Mouse (Mus musculus): ENCODE data around the gene Rab11fip4. TPM values are rescaled to one million over a fixed set of nuclear protein-coding genes. Genes with fewer than 3 reads are reported as not detected.

Rab11fip4 gene
- total and polyA plus RNA-seq, 3 experiments = 13.2 to 41.6 (median 26.6) TPM

DNA sequence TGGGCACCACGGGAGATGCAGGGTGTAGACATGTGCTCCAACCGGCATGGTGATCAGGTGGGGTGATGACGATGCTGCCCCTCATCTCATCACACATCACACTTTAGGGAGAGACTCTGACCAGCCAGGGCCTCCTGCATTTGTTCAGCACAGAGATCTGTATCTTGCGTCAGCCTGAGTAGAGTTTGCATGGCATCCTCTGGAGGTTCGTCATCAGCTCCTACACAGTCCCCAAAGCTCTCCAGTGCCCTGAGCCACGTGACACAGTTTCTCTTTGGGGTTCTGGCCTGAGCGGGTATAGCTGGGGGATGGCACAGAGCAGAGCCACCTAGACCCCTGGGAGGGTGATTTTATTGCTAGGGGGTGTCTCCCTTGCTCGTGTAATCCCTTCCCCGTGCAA, 86.4 kb downstream of the Rab11fip4 start (continued):
- no peak for TF ChIP-seq ZKSCAN1 (IDR thresholded peaks at IDR 0.05; ENCODE audit: borderline replicate concordance, low read depth, low read length)
- peak; percentile 57; the same call in 1 of the 2 replicates for TF ChIP-seq JUND (conservative IDR thresholded peaks at IDR 0.05; ENCODE audit: low read depth, low read length)
- no peak for TF ChIP-seq ZNF384 (IDR thresholded peaks at IDR 0.05; ENCODE audit: low read depth, low read length)
- peak; percentile 80; the same call in 1 of the 2 replicates for TF ChIP-seq TBP (conservative IDR thresholded peaks at IDR 0.05; ENCODE audit: low read depth, low read length)

DNA sequence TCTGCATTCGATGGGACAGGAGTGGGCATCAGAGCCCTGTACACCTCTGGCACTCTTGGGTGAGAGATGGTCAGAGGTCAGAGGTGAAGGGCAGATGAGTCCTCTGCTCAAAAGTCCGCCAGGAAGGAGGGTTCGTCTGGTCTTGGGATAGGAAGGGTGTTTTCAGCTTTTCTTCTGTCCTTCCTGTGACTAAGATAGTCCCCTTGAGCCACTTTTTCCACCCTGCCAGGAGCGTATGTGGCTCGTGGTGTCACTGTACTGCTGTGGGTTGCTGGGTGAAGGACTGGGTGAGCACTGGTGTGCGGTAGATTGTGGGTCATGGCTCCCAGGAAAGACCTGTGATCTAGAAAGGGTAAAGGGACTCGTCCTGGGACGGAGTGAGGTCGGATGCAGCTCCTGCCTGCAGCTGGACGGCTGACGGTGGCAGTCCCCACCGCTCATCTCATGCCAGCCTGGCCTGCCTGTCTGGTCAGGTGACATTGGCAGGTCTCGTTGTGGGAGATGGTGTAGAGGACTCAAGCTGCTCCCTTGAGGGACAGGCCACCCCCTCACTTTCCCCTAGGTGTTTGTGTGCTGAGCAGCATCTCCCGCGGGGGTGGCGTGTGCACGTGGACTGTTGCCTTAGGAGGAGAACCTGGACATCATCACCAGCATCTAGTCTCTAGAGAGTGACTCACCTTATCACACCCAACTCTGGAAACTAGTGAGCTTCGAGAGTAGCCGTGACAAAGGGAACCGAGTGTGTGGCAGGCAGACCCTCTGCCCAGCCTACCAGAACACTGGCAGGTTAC, 87.5 kb downstream of the Rab11fip4 start:
- H3K4me3 ChIP-seq (replicated peaks in 1 of 3; ENCODE audit: low read depth in 2 of 3, low read length in 2 of 3, poor library complexity in 1 of 3) = peak overlapping the region; percentile 5 to 19 (median 12)
- dilution Hi-C loops (cut with MboI; ENCODE audit: extremely low pct_ligation_motif_present, extremely low pct_unique_long_range_greater_than_20kb, low sequenced_read_pairs) = loop anchor here (10.0 kb wide), 1 partner anchor 54 kb away; no protein-coding TSS in a partner anchor
- DNase-seq (ENCODE audit: extremely low read depth) = peak; percentile 76
- peaks cover 15% of the 10 kb centered on the region; the same call in 1 of the 2 replicates for H3K79me2 ChIP-seq (replicated peaks; ENCODE audit: control insufficient read depth, extremely low read depth, insufficient read depth, poor library complexity, severe bottlenecking)
- H3K36me3 ChIP-seq (replicated peaks in 1 of 2; ENCODE audit: control insufficient read depth in 1 of 2, insufficient read depth in 1 of 2, low read length in 1 of 2) = peaks cover 4 to 6% of the 10 kb centered on the region in 2 experiments
- no peaks in the 10 kb centered on the region for H3K27me3 ChIP-seq (replicated peaks)
- peak overlapping the region; percentile 88 for H3K9ac ChIP-seq (ENCODE audit: insufficient read depth, low read depth)
- peak overlapping the region; percentile 82 for H3K27ac ChIP-seq (ENCODE audit: insufficient read depth, low read depth)
- peaks cover 67 to 96% of the 10 kb centered on the region in 2 experiments for H3K4me1 ChIP-seq (ENCODE audit: control insufficient read depth in 1 of 2, insufficient read depth in 2 of 2)
- no peaks in the 10 kb centered on the region for H3K9me3 ChIP-seq (replicated peaks; ENCODE audit: low read length)
- in situ Hi-C loops (cut with MboI; ENCODE audit: low pct_ligation_motif_present, low pct_unique_long_range_greater_than_20kb, low sequenced_read_pairs) = no loop called here
- peak overlapping the region; percentile 32 for H3K4me2 ChIP-seq (ENCODE audit: insufficient read depth, low read depth, poor library complexity, severe bottlenecking)
- TF ChIP-seq E2F4 (IDR thresholded peaks at IDR 0.05; ENCODE audit: insufficient replicate concordance, low read depth, low read length) = no peak
- peak; percentile 86 for TF ChIP-seq JUN (IDR thresholded peaks at IDR 0.05; ENCODE audit: insufficient read depth, low read depth, low read length)
- TF ChIP-seq USF2 (conservative IDR thresholded peaks at IDR 0.05; ENCODE audit: low read depth, low read length) = no peak; the same call in 1 of the 2 replicates
- peak; percentile 82 for TF ChIP-seq ETS1 (conservative IDR thresholded peaks at IDR 0.05; ENCODE audit: low read depth, low read length)
- TF ChIP-seq POLR2A (IDR thresholded peaks at IDR 0.05; ENCODE audit: low read depth, low read length) = peak; percentile 47; the same call in 1 of the 2 replicates
- TF ChIP-seq GABPA (IDR thresholded peaks at IDR 0.05; ENCODE audit: insufficient replicate concordance, low read depth, low read length) = no peak
- TF ChIP-seq HCFC1 (IDR thresholded peaks at IDR 0.05; ENCODE audit: low read depth, low read length) = no peak
- TF ChIP-seq SMC3 (IDR thresholded peaks at IDR 0.05; ENCODE audit: low read depth, low read length) = no peak
- no peak for TF ChIP-seq ZKSCAN1 (IDR thresholded peaks at IDR 0.05; ENCODE audit: borderline replicate concordance, low read depth, low read length)
- peak; percentile 69 for TF ChIP-seq MXI1 (IDR thresholded peaks at IDR 0.05; ENCODE audit: low read depth, low read length)
- peak; percentile 59; the same call in 1 of the 2 replicates for TF ChIP-seq MYC (IDR thresholded peaks at IDR 0.05; ENCODE audit: low read depth, low read length)
- peak; percentile 91 for TF ChIP-seq BHLHE40 (IDR thresholded peaks at IDR 0.05; ENCODE audit: low read depth, low read length)
- TF ChIP-seq MAFK (IDR thresholded peaks at IDR 0.05; ENCODE audit: insufficient replicate concordance, low read length) = 0 out of 2 replicates have a peak, but pooled peaks have one; percentile 41
- peak; percentile 65; the same call in 1 of the 2 replicates for TF ChIP-seq TCF12 (IDR thresholded peaks at IDR 0.05; ENCODE audit: low read depth, low read length)
- 0 out of 2 replicates have a peak, but pooled peaks have one; percentile 23 for TF ChIP-seq CHD2 (IDR thresholded peaks at IDR 0.05; ENCODE audit: low read length)
- peak; percentile 87; the same call in 1 of the 2 replicates for TF ChIP-seq SIN3A (IDR thresholded peaks at IDR 0.05; ENCODE audit: low read length)
- TF ChIP-seq RAD21 (IDR thresholded peaks at IDR 0.05; ENCODE audit: low read depth, low read length) = no peak
- no peak for TF ChIP-seq NELFE (IDR thresholded peaks at IDR 0.05; ENCODE audit: low read depth, low read length)
- peak; percentile 91 for TF ChIP-seq EP300 (IDR thresholded peaks at IDR 0.05; ENCODE audit: low read length)
- TF ChIP-seq NRF1 (IDR thresholded peaks at IDR 0.05; ENCODE audit: low read depth, low read length) = peak; percentile 22; the same call in 1 of the 2 replicates
- TF ChIP-seq UBTF (IDR thresholded peaks at IDR 0.05; ENCODE audit: low read depth, low read length) = no peak
- peak; percentile 84 for TF ChIP-seq IRF4 (IDR thresholded peaks at IDR 0.05; ENCODE audit: low read depth, low read length)
- no peak for TF ChIP-seq MAZ (IDR thresholded peaks at IDR 0.05; ENCODE audit: low read depth, low read length)
- no peak for TF ChIP-seq TBP (conservative IDR thresholded peaks at IDR 0.05; ENCODE audit: low read depth, low read length)
- no peak for TF ChIP-seq PAX5 (IDR thresholded peaks at IDR 0.05; ENCODE audit: low read length)
- TF ChIP-seq ZNF384 (IDR thresholded peaks at IDR 0.05; ENCODE audit: low read depth, low read length) = no peak
- peak; percentile 49 for TF ChIP-seq USF1 (IDR thresholded peaks at IDR 0.05; ENCODE audit: low read depth, low read length)
- TF ChIP-seq MAX (IDR thresholded peaks at IDR 0.05; ENCODE audit: low read length) = peak; percentile 63
- TF ChIP-seq ZMIZ1 (IDR thresholded peaks at IDR 0.05; ENCODE audit: low read depth, low read length) = 0 out of 2 replicates have a peak, but pooled peaks have one; percentile 28
- TF ChIP-seq ZC3H11A (IDR thresholded peaks at IDR 0.05; ENCODE audit: low read depth, low read length) = no peak
- peak; percentile 47 for TF ChIP-seq ELF1 (IDR thresholded peaks at IDR 0.05; ENCODE audit: low read depth, low read length)
- no peak for TF ChIP-seq POLR2AphosphoS2 (IDR thresholded peaks at IDR 0.05; ENCODE audit: low read depth, low read length)
- TF ChIP-seq KAT2A (IDR thresholded peaks at IDR 0.05; ENCODE audit: insufficient replicate concordance, low read length) = 0 out of 2 replicates have a peak, but pooled peaks have one; percentile 10
- TF ChIP-seq JUND (conservative IDR thresholded peaks at IDR 0.05; ENCODE audit: low read depth, low read length) = peak; percentile 85

All from CH12.LX (cell line).